Mouse (Mus musculus): ENCODE results near the gene Hmgb1.
A peak's percentile ranks its signal among the peaks of the same experiment; 100 is the strongest.

The Hmgb1 gene

DNA sequence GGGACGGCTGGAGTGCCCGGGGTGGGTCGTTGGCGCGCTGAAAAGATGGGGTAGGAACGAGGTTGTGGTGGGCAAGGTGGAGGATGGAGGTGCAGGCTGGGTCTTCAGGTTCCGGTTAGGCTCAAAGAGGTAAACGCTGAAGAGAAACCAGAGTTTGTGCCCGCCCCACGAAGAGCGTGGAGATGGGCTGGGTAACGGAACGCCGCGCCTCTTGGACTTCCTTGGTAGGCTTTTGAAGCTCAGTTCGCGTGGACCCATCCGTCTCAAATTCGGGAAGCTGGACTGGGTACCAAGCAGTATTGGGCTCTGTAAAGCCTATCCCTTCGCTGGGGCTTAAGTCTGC lies 526 bp upstream of the Hmgb1 start:
- peak; percentile 58 to 70 for DNase-seq

DNA sequence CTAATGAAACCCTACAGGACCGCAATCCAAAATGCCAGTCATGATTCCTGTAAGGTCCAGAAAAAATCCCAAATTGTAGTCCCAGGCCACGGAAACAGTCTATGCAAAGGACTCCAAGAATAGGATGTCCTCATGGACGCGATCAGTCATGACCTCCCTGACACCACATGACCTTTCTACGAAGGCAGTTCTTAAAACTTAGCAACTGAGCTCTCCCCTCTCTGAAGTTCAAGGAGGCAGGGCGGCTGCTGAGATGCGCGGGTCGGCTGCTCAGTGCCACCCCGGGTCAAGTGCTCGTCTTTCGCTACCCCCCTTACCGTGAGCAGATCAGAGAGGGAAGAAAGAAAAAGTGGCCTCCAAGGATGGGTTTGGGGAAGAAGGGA lies 577 bp downstream of the Hmgb1 start:
- DNase-seq, result no peak

DNA sequence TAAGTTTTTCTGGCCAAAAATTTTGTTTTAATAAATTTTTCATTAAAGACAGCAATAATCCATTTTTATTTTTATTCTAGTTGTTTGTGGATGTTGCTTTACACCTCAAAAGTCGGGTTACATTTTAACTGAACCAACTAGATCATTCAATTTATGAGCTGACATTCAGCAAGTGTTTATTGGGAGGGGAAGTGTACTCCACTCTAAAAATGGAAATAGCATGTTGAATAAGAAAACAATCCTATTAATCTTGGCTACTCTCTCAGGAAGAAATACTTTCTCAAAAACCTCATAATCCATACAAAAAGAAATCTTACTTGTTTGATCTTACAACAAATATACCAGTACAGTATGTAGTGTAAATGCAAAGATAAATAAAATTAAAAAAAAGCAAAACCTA lies 1.2 kb downstream of the Hmgb1 start:
- no peak for DNase-seq

DNA sequence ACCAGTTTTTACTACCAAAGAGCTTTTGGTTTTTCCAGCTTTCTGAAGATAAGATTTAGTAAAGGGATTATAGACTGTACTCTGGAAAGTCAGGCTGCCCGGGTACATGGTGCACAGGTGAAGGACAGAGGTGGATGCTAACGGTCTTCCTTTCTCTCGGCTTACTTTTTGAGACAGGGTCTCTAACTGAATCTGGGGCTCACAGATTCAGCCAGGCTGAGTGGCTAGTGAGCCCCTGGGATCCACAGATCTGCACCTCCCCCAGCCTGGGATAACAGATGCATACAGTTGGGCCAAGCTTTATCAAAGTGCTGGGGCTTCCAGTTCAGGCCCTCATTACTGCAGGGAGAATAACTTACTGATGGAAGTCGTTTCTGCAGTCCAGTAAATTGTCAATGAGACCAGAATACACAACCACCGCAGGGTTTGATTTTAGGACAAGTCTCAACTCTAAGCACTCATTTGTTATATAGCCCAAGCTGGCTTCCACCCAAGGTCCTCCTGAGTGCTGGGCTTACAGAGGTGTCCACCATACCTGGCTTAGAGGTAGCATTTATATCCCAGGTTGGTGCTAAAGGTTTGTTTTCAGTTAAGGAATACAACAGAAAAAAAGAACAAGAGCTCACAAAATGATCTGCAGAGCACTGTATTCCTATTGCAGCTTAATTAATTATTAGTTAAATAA lies 2.0 kb downstream of the Hmgb1 start:
- DNase-seq, result no peak

DNA sequence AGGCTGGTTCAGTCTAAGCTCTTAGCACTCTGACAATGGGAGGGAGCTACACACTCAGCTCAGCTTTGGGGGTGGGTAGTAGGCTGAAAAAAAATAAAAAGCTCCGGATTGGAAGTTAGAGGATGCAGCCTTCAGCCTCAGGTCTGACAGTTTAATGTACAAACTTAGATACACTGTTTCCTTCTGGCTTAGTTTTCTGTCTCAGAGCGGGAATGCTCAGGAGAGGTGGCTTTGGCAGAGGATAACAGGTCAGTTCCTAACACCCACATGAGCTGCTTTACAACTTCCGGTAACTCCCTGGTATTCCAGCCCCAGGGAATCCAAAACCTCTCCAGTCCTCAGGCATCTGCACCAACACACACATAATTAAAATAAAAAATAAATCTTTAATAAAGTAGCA lies 4.5 kb downstream of the Hmgb1 start:
- no peak for DNase-seq

DNA sequence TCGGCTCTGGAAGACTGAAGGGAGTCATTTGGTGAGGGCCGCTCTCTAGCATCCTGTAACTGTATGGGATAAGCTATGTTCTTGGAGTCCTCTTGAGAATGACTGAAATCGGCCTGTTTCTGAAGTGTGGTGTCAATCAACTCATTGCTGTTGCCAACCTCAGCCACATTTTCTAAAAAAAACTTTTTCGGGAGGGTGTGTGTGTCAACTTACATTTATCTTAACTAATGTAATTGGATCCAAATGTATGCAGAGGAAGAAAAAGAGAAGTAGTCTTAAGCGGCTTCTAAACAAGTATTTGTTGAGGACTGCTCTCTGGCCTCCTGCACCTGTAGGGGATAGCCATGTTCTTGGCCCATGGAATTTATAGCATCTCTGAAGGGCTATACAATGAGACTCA lies 6.2 kb downstream of the Hmgb1 start:
- DNase-seq, result no peak

DNA sequence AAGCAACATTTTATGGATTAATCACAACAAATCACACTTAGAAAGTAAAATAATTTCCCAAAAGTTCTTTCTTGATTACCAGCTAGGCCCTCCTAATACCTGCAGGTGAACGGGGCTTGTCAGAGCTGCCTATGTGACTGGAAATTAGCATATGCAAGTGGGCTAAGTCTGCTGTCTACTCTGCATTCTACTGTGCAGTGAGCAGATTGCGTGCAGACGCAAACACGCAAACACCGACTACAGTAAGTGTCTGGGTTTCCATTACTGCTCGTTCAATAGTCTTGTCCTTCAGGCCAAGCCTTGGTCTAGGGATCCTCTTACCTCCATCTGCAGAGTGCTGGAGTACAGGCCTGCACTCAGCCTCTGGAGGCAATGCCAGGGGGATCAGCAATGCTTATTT lies 8.6 kb downstream of the Hmgb1 start:
- no peak for DNase-seq

DNA sequence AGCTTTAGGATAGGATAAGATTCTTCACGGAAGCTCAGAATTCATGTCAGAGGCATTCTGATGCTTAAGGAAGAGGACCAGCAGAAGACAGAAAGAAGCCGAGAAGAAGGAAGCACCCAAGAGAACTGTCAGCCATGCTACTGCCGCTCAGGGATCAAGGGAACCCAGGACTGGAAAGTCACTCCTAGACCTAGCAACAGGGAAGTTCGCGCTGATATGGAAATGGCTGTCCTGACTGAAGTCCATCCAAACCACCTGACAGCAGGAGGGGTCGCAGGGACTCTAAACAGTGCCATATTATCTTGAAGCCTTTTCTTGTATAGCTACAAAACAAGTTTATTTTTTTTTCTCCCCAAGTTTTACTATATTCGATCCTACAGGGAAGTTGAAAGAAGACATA lies 9.8 kb downstream of the Hmgb1 start:
- no peak for DNase-seq

DNA sequence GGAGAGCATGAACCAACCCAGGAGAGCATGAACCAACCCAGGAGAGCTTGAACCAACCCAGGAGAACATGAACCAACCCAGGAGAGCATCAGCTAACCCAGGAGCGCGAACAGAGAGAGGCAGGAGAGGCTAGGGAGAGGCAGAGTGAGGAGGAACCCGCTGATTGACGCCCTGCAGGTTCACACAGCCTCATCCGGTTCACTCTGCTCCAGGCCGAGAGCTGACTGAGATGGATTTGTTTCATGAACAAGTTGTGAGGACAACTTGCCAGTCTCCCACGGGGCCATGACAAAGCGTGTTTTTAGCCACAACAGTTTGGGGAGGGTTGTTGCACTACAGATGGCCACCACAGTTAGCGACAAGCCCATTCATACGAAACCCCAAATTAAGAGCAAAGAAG lies 12.0 kb downstream of the Hmgb1 start:
- DNase-seq, result no peak

DNA sequence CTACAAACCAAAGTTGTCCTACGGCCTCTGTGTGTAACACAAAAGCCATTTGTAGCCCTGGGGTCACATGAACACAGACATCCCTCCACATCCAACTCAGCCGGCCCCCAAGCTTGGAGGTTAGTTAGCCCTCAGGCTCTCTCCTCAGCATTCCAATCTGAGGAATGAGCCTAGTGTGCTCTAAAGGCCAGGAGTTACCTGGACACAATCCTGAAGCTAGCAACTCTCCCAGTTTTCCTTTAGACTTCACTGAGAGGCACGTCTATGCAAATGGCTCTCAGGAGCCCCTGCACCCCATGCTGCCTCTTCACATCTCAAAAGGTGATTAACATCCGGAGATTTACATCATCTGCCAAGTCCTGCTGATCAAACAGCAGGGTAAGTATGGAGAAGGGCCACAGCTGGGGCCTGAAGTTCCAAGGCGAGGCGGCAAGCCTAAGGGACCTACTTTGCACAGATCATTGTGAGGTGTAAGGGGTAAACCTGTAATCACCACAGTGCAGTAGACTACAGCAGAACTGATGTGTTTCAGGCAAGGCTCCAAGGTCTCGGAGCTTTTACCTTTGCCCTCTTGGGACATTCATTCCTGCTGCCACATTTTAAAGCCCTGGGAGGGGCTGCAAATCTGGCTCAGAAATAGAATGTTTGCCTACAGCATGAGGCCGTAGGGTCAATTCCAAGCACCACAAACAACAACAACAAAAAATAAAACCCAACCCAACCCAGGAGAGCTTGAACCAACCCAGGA lies 13.3 kb downstream of the Hmgb1 start:
- no peak for DNase-seq

DNA sequence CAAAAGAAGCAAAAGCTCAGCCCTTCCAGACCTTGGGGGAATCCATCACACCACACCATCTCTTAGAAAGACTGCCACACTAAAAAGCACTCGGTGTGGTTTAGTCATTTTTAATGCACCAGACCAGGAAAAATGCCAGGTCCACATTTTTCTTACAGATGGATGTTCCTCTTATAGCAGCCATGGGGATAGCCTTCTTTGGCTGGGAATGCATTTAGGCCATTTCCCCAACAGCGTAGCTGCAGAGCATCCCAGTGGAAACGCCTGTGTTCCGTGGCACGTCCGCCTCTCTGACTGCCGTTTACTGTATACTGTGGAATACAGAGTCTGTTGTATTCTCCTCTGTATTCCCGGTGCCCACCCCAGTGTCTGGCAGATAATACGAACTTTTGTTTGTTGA lies 15.5 kb downstream of the Hmgb1 start:
- DNase-seq, result no peak

DNA sequence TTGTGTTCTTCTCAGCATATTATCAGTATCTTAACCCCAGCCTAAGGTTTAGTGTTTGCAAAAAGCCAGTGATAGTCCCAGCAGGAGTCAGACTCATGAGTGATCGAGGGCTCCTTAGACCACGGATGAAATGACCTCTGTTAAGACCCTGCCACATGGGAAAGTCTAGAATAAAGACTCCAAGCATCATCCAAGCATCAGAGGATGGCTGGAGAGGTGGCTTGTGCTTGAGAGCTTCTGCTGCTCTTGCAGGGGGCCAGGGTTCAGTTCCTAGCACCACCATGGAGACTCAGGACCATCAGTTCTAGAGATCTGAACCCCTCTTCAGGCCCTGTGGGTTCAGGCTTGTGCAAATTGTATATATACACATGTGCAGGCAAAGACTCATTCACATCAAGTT lies 16.2 kb downstream of the Hmgb1 start:
- no peak for DNase-seq

DNA sequence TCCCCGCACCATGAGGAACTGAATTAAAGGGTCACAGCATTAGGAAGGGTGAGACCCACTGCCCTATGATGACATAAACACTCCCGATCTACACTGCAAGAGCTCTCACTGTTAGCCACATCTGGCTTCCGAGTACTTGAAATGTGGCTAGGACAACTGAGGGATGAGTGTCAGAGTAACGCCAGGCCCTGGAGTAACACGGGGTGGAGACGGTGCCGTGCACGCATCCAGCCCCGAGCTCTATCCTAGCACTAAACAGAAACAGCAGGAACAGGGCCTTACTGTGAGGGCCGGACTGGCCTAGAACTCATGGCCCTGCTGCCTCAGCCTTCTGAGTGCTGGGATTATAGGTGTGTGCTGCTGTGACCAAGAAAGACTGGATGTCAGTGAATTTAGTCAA lies 18.3 kb downstream of the Hmgb1 start:
- DNase-seq, result no peak

DNA sequence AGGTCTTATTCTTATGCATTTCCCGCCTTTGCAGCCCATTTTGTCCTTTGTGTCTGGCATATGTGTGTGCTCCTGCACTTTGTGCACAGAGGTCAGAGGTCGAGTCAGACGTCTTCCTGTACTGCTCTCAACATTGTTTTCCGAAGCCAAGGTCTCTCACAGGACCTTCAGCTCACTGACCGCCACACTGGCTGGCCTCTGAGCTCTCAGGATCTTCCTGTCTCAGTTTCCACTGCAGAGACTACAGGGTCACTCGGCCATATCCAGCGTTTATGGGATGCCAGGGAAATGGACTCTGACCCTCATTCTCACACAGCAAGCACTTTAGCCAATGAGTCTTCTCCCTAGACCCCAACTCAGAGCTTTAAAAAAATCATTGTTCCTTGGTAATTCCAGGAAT lies 19.4 kb downstream of the Hmgb1 start:
- DNase-seq, result peak in 1 of 2 experiments; percentile 19

DNA sequence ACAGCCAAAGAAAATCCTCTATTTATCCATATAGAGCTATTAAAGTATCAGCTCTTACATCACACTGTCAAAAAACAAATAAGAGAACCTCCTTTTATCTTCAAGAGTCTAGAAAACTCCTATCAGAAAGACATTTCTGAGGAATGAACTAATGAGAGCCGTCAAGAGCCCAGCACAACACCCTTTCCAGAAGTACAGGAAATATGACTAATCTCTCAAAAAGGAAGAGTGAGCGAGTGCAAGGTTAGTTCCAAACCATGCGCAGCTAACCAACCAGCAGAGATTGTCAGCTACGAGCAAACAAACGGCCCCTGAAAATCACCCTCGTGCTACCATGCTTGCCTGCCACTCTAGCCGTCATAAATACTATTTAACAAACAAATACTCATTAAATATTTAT lies 21.4 kb downstream of the Hmgb1 start:
- no peak for DNase-seq

DNA sequence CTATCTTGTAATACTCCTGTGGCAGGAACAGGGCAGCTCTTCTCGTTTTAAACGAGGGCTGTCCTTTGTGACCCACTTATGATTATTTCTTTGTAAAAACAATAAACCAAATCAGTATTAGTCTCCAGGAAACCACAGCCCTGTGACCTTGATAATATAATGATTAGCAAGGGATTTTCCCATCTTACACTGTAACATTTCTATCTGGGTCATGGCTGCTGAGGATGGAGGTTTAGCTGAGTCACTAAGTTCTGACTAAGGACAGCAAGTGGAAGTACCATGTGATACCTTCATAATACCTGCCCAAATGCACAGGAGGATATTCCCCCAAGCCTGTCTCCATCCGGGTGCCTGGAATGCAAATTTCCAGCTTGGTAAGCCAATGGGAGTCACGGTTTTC lies 23.8 kb downstream of the Hmgb1 start:
- no peak for DNase-seq

DNA sequence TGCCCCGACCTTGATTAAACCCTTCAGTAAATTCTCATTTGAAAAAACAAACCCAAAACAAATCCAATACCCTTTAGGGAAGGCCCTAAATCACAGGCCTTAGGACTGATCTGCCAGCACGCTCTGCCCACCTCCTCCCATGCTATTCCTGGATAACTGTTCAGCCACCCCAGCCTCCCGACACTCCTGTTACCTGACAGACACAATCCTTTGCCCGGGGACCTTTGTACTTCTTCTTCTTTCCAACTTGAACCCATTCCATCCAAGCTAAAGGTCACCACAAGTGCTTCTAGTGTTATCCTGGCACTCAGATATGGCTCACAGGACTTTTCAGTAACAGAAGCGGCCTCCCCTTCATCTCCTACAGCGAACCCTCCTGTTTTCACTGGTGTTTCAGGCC lies 25.3 kb downstream of the Hmgb1 start:
- DNase-seq, result no peak

DNA sequence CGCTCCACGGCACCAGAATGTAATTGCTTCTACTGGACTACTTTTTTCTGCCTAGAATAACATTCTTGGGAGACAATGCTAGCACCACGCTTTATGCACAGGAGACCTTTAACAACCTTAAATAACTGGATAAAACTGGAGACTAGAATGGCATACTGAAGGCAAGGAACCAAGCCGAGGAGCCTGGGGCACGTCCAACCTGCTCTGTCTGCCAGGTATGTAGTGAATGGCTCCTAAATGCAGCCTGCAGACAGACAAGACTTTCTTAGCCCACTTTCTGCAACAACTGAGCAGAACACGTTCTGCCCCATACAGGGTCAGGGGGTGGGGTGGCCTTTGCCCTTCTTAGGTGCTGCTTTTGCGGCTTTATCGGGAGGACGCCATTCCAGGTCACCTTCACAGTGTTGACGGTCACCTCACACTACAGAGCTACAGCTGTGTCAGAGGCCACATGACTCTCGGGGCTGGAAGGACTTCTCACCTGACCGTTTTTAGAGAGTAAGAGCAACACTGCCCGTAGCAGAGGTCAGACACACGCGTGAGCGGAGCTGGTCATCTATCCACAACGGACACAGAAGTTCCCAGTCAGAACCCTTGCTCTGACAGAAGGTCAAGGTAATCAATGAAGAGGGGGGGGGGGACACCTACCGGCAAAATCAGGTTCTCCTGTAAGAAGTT lies 27.3 kb downstream of the Hmgb1 start:
- peak in 1 of 2 experiments; percentile 18 for DNase-seq

DNA sequence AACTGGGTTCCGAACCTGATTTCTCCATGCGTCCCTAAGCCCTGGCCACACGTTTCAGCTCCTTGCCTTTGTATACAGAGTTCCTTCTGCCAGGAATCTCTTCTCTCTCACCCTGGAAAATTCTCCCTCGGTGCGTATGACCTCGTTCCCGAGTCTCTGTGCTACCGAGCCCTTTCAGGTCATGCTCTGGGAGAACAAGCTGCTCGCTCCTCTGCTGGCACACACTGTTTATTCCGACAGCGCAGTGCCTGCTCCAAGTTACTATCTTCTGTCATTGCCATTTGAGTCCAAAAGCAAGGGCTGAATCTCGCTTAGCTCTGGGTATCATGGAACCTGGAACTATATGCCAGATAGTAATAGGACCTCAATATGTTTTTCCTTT lies 31.5 kb downstream of the Hmgb1 start:
- peak in 1 of 2 experiments; percentile 13 for DNase-seq

DNA sequence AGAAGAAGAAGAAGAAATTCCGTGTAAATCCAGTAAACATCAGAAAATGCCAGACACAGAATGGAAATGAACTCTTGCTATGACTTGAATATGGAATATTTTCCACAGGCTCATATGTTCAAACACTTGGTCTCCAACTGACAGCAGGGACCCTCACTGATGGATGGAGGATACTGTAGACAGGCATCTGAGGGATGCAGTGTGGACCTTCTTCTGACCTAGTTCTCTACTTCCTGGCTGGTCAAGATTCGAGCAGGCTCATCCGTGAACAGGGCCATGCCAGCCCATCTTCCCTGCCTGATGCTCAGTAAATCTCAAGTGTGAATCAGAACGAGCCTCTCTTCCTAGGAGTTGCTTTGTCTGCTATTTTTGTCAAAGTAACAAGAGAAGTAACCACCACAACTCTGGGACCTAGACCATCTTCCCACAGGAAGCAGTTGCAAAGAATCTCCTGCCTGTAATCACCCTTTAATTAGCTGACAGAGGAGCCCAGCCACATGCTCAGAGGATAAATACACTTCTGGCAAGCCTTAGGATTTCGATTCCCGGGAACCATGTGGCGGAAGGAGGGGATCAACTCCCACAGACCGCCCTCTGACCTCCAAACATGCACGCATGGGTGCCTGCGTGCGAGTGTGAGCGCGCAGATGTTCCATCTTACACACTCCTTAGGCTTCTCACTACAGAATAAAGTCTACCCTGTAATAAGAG lies 32.1 kb downstream of the Hmgb1 start:
- DNase-seq, result peak; percentile 74 to 79

DNA sequence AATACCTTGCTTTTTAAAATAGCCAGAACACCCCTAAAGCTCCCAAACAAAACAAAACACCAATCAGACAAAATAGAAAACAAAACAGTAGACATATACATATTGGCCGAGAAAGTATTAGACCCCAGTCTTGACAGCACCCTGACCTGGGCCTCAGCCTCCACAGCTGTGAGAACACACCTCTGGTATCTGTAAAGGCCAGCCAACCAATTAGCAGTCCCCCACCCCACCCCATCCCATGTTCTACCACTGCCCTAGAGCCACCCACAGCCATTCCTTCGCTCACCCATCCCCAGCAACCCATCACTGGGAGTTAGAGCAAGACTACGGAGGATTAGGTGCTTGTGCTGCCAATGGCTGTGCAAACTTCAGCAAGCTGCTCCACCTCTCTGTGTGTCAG lies 33.4 kb downstream of the Hmgb1 start:
- DNase-seq, result no peak

DNA sequence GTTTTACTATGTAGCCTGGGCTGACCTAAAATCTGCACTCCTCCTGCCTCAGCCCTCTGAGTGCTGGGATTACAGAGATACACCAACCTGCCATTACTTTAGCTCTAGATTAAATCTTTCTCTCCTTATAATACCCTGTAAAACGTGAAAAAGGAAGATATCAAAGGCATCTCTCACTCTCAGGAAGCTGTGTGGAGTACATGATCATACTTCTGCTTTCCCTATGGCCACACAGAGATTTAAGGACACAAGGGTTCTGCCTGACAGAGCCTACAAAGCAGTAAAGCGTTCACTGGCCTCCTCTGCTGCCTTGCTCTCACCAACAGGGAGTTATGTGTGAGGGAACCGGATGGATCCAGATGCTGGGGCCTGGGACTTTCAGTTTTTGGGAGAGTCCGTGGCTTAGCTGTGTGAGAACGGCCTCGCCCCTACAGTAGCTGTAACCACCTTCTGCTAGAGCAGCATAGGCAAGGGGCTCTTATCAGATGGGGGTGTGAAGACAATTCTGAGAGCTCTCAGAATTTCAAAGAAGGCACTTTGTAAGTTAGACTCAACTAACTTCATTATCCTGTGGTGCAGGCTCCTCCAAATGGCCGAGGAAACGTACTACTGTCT lies 36.8 kb downstream of the Hmgb1 start:
- DNase-seq, result no peak

DNA sequence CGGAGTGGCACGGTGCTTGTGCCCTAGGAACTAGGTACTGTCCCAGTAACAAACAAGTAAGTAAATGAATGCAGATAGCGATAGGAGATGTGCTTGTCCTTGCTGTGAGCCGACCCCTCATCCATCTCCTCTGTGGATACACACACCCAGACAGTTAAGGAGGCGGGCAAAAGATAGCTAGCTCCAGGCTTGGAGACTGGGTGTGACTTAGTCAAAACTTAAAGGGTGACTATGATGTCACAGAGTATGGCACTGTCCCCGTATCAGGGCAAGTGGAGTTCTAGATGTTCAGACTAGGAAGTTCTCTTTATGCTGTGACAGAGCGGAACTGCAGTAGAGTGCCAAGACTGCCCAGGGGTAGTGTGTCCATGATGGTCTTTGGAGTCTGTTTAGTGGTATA lies 37.6 kb downstream of the Hmgb1 start:
- no peak for DNase-seq

Measured in kidney, postnatal 4 days (tissue).